Mouse (Mus musculus): ENCODE data around the gene Gm815.

GRCm38 (mm10) chr19:26844813-26845212 lies 40.9 kb upstream of the Gm815 start:
- TF ChIP-seq EP300 (IDR thresholded peaks at IDR 0.05; ENCODE audit: low read depth) (no peak), CTCF (IDR thresholded peaks at IDR 0.05; ENCODE audit: low read depth) (no peak)
